Mouse (Mus musculus) midbrain, embryonic 11.5 days (tissue): ENCODE results near the gene Gm28102. TPM values are rescaled to one million over a fixed set of nuclear protein-coding genes. Genes with fewer than 3 reads are reported as not detected.
"Not testable (repeated sequence)": the region's sequence is repeated elsewhere in the genome, so short reads cannot be mapped to it uniquely, and the experiment has no call there.

Experiments used
- ATAC-seq: fragments of 200-750 bp; cut with Nextera tagmentation; 2 replicates; pipeline ENCODE4 v1.8.0; 2017; ENCODE audit warnings: moderate TSS enrichment, moderate library complexity; ENCODE audit not compliant: low FRiP score
- DNase-seq: peaks from one replicate; pipeline ENCODE4 v3.0.0; 2015; ENCODE audit warnings: low spot score; ENCODE audit errors: missing footprints
- H3K27ac ChIP-seq: fragments of 300-500 bp; sonication (generic); 2 replicates; pipeline ENCODE4 v1.5.1; 2014; ENCODE audit warnings: low read depth, low read length
- H3K27me3 ChIP-seq: fragments of 300-500 bp; sonication (generic); 2 replicates; pipeline ENCODE4 v1.6.1; 2014; ENCODE audit warnings: mild to moderate bottlenecking, low read length, moderate library complexity, mixed read lengths; ENCODE audit not compliant: control insufficient read depth, insufficient read depth
- H3K36me3 ChIP-seq: fragments of 300-500 bp; sonication (generic); 2 replicates; pipeline ENCODE4 v1.6.1; 2014; ENCODE audit warnings: mild to moderate bottlenecking, low read length, moderate library complexity, mixed read lengths; ENCODE audit not compliant: control insufficient read depth, insufficient read depth
- H3K4me1 ChIP-seq: fragments of 300-500 bp; sonication (generic); 2 replicates; pipeline ENCODE4 v1.6.1; 2014; ENCODE audit warnings: low read length; ENCODE audit not compliant: control insufficient read depth, insufficient read depth
- H3K4me2 ChIP-seq: fragments of 300-500 bp; sonication (generic); 2 replicates; pipeline ENCODE4 v1.6.1; 2014; ENCODE audit warnings: mild to moderate bottlenecking, moderate library complexity
- H3K4me3 ChIP-seq: fragments of 300-500 bp; sonication (generic); 2 replicates; pipeline ENCODE4 v1.5.1; 2014; ENCODE audit warnings: low read depth, low read length
- H3K9ac ChIP-seq: fragments of 300-500 bp; sonication (generic); 2 replicates; pipeline ENCODE4 v1.6.1; 2014; ENCODE audit warnings: low read length
- H3K9me3 ChIP-seq: fragments of 300-500 bp; sonication (generic); 2 replicates; pipeline ENCODE4 v1.6.1; 2016; ENCODE audit warnings: low read length; ENCODE audit not compliant: control insufficient read depth
- WGBS: fragments of 180-500 bp; shearing (Covaris S2); extraction: QIAGEN DNeasy Blood & Tissue Kit; methylation state at CpG from one replicate; pipeline ENCODE4 v1.1.7; 2014; 5-methylcytosine and 5-hydroxymethylcytosine counted together
- polyA plus RNA-seq: library from polyadenylated mRNA; unstranded; fragments of >200 nt; fragmentation: Nextera tagmentation; extraction: Ambion mirVana; gene quantifications from 2 replicates; pipeline ENCODE4 v1.2.1, GENCODE M21; 2014

The Gm28102 gene
- polyA plus RNA-seq: not detected in 2 replicates

GRCm38 (mm10) chrY:88053015-88053414 lies at the start of gene Gm28102:
Gene Gm28102 (plus strand): TSS chrY:88053315.
- H3K4me2 ChIP-seq, H3K4me1 ChIP-seq, H3K9ac ChIP-seq, DNase-seq, H3K27ac ChIP-seq, H3K4me3 ChIP-seq, H3K9me3 ChIP-seq, ATAC-seq, H3K36me3 ChIP-seq, H3K27me3 ChIP-seq: not testable (repeated sequence)
- 74% methylated on average over 4 of the region's 7 CpGs for WGBS
